In genomic region chr7:78578111-78578460, GRCm38 (mm10) we compare ENCODE assay signal across 8 mouse cellular contexts.
DNase-seq lines count a peak whose midpoint lies in the region; ATAC-seq and TF ChIP-seq lines count a peak whose summit lies in the region.

No protein-coding gene starts in this region.

- no peaks in the 10 kb centered on the region for H3K27me3 ChIP-seq in cerebellum, adult 2 months (ENCODE audit: control insufficient read depth, insufficient read depth, low read length)
- H3K27me3 ChIP-seq in heart, embryonic 15.5 days = peaks cover 90% of the 10 kb centered on the region
- H3K27me3 ChIP-seq in limb, embryonic 14.5 days (ENCODE audit: control insufficient read depth, insufficient read depth, low read length) = peaks cover 91% of the 10 kb centered on the region
- peaks cover 28% of the 10 kb centered on the region; the same call in 1 of the 2 replicates for H3K27me3 ChIP-seq in neural tube, embryonic 13.5 days

- intact Hi-C loops in left cerebral cortex, adult 2 months (cut with DNase I) = loop anchor here (5.0 to 10.0 kb wide), 3 partner anchors 251 to 1446 kb away; partner anchors contain the start of gene Aen

- H3K4me1 ChIP-seq in cerebellum, adult 2 months (ENCODE audit: control insufficient read depth, insufficient read depth, low read length) = peaks cover 14% of the 10 kb centered on the region
- H3K4me1 ChIP-seq in heart, embryonic 15.5 days (replicated peaks) = peaks cover 22% of the 10 kb centered on the region
- 0 out of 2 replicates have a peak, but pooled peaks cover 3% of the 10 kb centered on the region for H3K4me1 ChIP-seq in limb, embryonic 14.5 days (ENCODE audit: control insufficient read depth, insufficient read depth, low read length)
- peaks cover 50% of the 10 kb centered on the region for H3K4me1 ChIP-seq in neural tube, embryonic 13.5 days (replicated peaks)

- no peaks in the 10 kb centered on the region for H3K36me3 ChIP-seq in heart, embryonic 15.5 days
- H3K36me3 ChIP-seq in limb, embryonic 14.5 days (ENCODE audit: control insufficient read depth, insufficient read depth, low read length) = no peaks in the 10 kb centered on the region
- 0 out of 2 replicates have a peak, but pooled peaks cover under 1% of the 10 kb centered on the region for H3K36me3 ChIP-seq in neural tube, embryonic 13.5 days

- 0% methylated on average over 19 of the region's 23 CpGs for WGBS in cerebellum, adult 2 months
- 2% methylated on average over 18 of the region's 23 CpGs for WGBS in heart, embryonic 15.5 days
- 2% methylated on average over 19 of the region's 23 CpGs for WGBS in limb, embryonic 14.5 days
- WGBS in neural tube, embryonic 13.5 days = under 1% methylated on average over 19 of the region's 23 CpGs

- no peak for ATAC-seq in heart, embryonic 15.5 days (replicated peaks; ENCODE audit: insufficient number of reproducible peaks, insufficient read depth, low FRiP score, low read depth)
- 0 out of 2 replicates have a peak, but pooled peaks have one; percentile 24 for ATAC-seq in limb, embryonic 14.5 days (ENCODE audit: low FRiP score, low read depth)
- ATAC-seq in neural tube, embryonic 13.5 days (ENCODE audit: low read depth) = peak; percentile 77
- no peak for ATAC-seq in granulocyte monocyte progenitor cell, adult 5-6 weeks (replicated peaks; ENCODE audit: poor library complexity, severe bottlenecking)

- TF ChIP-seq POLR2A in cerebellum, adult 2 months (IDR thresholded peaks at IDR 0.05; ENCODE audit: borderline replicate concordance, insufficient read depth, low read length) = peak; percentile 90
- no peak for TF ChIP-seq POLR2A in limb, embryonic 14.5 days (IDR thresholded peaks at IDR 0.05; ENCODE audit: borderline replicate concordance, extremely low read depth, insufficient read depth, insufficient read length)

- no peaks in the 10 kb centered on the region for H3K9me3 ChIP-seq in heart, embryonic 15.5 days (replicated peaks)
- no peaks in the 10 kb centered on the region for H3K9me3 ChIP-seq in limb, embryonic 14.5 days (ENCODE audit: control insufficient read depth, low read length)
- H3K9me3 ChIP-seq in neural tube, embryonic 13.5 days = no peaks in the 10 kb centered on the region

- TF ChIP-seq CTCF in left cerebral cortex, adult 2 months (IDR thresholded peaks at IDR 0.05) = no peak
- no peak for TF ChIP-seq CTCF in cerebellum, adult 2 months (IDR thresholded peaks at IDR 0.05; ENCODE audit: borderline replicate concordance, insufficient read depth, low read depth, low read length)

- H3K4me3 ChIP-seq in left cerebral cortex, adult 2 months = peak overlapping the region; percentile 86
- H3K4me3 ChIP-seq in cerebellum, adult 2 months (replicated peaks; ENCODE audit: insufficient read depth, low read depth, low read length) = peak overlapping the region; percentile 86
- peak overlapping the region; percentile 57 for H3K4me3 ChIP-seq in heart, embryonic 15.5 days
- H3K4me3 ChIP-seq in limb, embryonic 14.5 days (replicated peaks; ENCODE audit: low read length) = peak overlapping the region; percentile 44
- peak overlapping the region; percentile 77 for H3K4me3 ChIP-seq in neural tube, embryonic 13.5 days

- H3K27ac ChIP-seq in left cerebral cortex, adult 2 months = peak overlapping the region; percentile 93
- H3K27ac ChIP-seq in cerebellum, adult 2 months (ENCODE audit: insufficient read depth, low read length) = peak overlapping the region; percentile 79
- no peak overlapping the region for H3K27ac ChIP-seq in heart, embryonic 15.5 days
- no peak overlapping the region for H3K27ac ChIP-seq in limb, embryonic 14.5 days (replicated peaks; ENCODE audit: low read depth, low read length)
- H3K27ac ChIP-seq in neural tube, embryonic 13.5 days (replicated peaks) = peak overlapping the region; percentile 95

- peak in 1 of 2 experiments; percentile 53 for DNase-seq in left cerebral cortex, adult 2 months (ENCODE audit: extremely low spot score in 1 of 2, low spot score in 2 of 2)
- no peak for DNase-seq in left cerebral cortex, adult 8-10 months (ENCODE audit: low spot score in 2 of 2)
- DNase-seq in cerebellum, adult 2 months = peak; percentile 74 to 77
- DNase-seq in limb, embryonic 14.5 days (ENCODE audit: low spot score) = peak; percentile 3
- no peak for DNase-seq in c-Kit-positive CD71-positive TER-119-positive erythroid progenitor cells, embryonic 14.5 days (ENCODE audit: low spot score)

- H3K9ac ChIP-seq in heart, embryonic 15.5 days = no peak overlapping the region
- peak overlapping the region; percentile 40 for H3K9ac ChIP-seq in limb, embryonic 14.5 days (ENCODE audit: low read depth, low read length, severe bottlenecking)
- peak overlapping the region; percentile 89 for H3K9ac ChIP-seq in neural tube, embryonic 13.5 days

- H3K4me2 ChIP-seq in heart, embryonic 15.5 days = peak overlapping the region; percentile 92
- peak overlapping the region; percentile 81 for H3K4me2 ChIP-seq in limb, embryonic 14.5 days (replicated peaks; ENCODE audit: low read depth, low read length, severe bottlenecking)
- peak overlapping the region; percentile 87 for H3K4me2 ChIP-seq in neural tube, embryonic 13.5 days

Comparison
In these comparisons a context has a peak if more than half of its experiments do, and no peak if none do; other contexts are left out.
1. DNase-seq: peak in cerebellum, adult 2 months (2 of 2) and limb, embryonic 14.5 days (single experiment); none in left cerebral cortex, adult 8-10 months (0 of 2) and c-Kit-positive CD71-positive TER-119-positive erythroid progenitor cells, embryonic 14.5 days (single experiment).
2. H3K27ac ChIP-seq: peak in left cerebral cortex, adult 2 months (single experiment), cerebellum, adult 2 months (single experiment) and neural tube, embryonic 13.5 days (single experiment); none in heart, embryonic 15.5 days (single experiment) and limb, embryonic 14.5 days (single experiment).
3. ATAC-seq: peak in limb, embryonic 14.5 days (single experiment) and neural tube, embryonic 13.5 days (single experiment); none in heart, embryonic 15.5 days (single experiment) and granulocyte monocyte progenitor cell, adult 5-6 weeks (single experiment).
4. Peak in every context shown above with its lines, with median percentiles within 50 percentile points of each other: H3K4me3 ChIP-seq and H3K4me2 ChIP-seq.